Mouse (Mus musculus) olfactory bulb, adult 2 months (tissue): ENCODE measurements around the gene Ggt6.

Experiments
- CTCF ChIP-seq: fragments of 200-500 bp; IDR thresholded peaks from 2 replicates; pipeline ENCODE4 v1.5.1; 2012; ENCODE audit warnings: low read depth, mild to moderate bottlenecking, low read length, moderate library complexity; ENCODE audit not compliant: insufficient read depth
- POLR2A ChIP-seq: fragments of 200-500 bp; IDR thresholded peaks from 2 replicates; pipeline ENCODE4 v1.6.1; 2012; ENCODE audit warnings: mild to moderate bottlenecking, low read depth, low read length, moderate library complexity; ENCODE audit not compliant: insufficient read depth

GRCm38 (mm10) chr11:72477182-72477581, 41.9 kb downstream of the Ggt6 start:
- no peak for TF ChIP-seq CTCF
- TF ChIP-seq POLR2A, result no peak
